Mouse (Mus musculus) hindlimb bud, embryonic 11.5 days (tissue): ENCODE measurements around the gene Cnksr3.
A peak's percentile ranks its signal among the peaks of the same experiment; 100 is the strongest.

Experiments used
- DNase-seq: peaks from one replicate; pipeline ENCODE4 v3.0.0-alpha.2; 2012; ENCODE audit warnings: low read depth, low spot score; ENCODE audit errors: extremely low spot score

Gene Cnksr3

DNA sequence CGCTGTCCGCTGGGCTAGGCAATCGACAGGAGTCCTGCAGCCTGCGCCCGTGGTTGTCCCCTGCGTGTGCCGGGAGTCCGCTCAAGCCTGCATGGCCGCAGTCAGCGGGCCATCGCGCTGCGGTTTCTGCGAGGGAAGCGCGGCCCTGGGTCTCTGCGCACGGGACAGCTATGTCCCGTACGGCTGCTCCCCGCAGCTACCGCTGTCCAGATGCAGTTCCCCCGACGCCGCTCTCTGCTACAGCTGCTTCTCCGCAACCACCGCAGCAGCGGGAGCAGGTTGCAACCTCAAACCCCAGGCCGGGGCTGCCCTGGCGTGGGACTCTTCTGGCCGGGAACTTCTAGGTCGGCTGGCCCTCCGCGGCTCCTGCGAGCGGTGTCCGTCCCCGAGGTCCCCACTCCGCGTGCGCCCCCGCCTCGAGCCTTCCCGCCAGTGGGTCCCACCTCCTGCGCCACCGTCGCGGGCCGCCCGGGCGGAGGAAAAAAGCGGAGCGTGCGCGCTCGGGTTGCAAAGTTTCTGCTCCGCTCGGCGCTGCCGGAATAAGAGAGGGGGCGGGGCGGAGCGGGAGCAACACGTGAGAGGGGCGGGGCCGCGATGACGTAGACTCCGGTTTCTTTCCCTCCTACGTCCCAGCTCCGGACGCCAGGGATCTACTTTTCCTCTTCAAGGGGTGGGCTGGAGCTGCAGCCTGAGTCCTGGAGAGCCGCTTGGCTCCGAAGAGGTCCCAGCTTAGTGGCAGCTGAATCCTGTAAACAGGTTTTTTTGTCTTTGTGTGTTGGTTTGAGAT lies at the start of gene Cnksr3:
Cnksr3 (minus strand) TSS at position 542 of the 787 bp plus-strand sequence.
- DNase-seq = peak; percentile 61

- DNase-seq = no peak
Measured at GRCm38 (mm10) chr10:7260166-7261108, 48.4 kb upstream of the Cnksr3 start.

GRCm38 (mm10) chr10:7258607-7259006 lies 46.6 kb upstream of the Cnksr3 start:
- DNase-seq = no peak

GRCm38 (mm10) chr10:7250455-7250854 lies 38.4 kb upstream of the Cnksr3 start:
- DNase-seq = no peak

GRCm38 (mm10) chr10:7234601-7235000 lies 22.6 kb upstream of the Cnksr3 start:
- DNase-seq = no peak

GRCm38 (mm10) chr10:7217551-7218127 lies 5.6 kb upstream of the Cnksr3 start:
- no peak for DNase-seq

DNA sequence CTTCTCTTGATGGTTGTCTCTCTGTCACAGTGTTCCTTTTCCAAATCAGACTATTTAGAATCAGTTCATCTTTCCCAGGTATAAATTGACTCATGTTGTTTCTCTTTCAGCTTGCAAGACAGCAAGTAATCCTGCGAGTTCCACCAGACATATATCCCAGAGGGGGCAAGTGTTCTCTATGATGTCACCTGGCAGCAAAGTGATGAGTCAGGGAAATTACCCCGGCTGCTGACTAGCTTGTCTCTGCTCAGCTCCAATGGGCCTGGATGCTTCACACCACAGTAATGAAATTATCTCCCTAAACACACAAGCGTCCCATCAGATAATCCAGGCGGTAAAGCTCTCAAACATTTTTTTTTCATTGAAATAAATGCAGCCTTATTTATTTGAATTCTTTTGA lies 2.7 kb upstream of the Cnksr3 start:
- DNase-seq = no peak

DNA sequence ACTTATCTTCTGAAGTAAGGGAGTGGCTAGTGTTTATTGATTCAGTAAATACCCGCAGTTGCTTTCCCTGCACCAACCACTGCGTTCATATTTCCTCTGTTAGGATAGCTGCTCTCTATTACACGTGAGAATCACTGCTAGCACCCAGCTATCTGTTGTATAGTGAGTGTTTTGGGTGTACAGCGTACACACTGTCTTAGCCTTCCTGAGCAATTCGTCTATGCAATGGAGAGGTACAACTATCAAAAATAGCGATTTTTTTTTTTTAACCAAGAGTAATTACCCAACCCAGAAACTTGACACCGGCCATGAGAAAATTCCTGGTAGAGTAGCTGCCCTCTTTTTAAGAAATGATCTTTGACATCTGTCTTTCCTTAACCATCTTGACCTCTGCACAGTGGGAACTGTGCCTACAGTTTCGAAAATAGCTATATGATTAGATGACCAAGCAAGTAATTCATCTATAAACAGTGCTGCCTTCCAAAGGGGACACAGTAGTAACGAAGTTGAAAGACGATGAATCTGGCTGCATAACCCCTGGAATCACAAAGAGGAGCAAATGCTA lies 1.1 kb upstream of the Cnksr3 start:
- DNase-seq = no peak

GRCm38 (mm10) chr10:7212537-7212936 lies 500 bp upstream of the Cnksr3 start:
- no peak for DNase-seq

DNA sequence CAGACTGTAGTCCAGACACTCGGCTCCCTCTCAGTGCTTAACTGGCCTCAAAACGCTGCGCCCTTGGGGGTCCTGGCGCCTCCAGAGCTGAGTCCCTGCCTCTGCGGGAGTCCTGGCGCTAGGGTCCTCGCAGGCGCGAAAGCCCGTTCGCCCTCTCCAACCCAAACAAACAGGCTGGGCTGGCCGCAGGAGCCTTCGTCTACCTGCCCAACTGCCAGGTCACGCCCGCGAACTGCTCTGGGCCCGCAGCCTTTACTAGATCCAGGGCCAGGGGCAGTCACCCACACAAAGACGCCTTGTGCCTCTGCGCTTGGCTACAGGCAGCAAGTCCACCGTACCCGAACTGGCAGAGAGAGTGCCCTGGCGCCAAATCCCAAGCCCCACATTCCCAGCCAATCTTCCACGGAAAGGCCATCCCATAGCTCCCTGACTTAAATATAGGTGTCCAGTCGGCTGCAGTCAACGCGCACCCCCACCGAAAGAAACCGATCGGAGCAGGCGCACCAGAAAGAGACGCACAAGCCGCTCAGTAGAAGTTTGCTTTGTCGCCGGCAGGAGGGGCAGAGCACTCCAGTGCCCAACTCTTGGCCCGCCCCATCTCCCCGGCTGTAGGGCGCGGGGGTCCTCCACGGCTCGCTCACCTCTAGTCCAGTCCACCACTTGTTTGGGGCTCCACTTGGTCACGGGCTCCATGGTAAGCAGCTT lies 894 bp downstream of the Cnksr3 start:
- no peak for DNase-seq

- no peak for DNase-seq
Measured at GRCm38 (mm10) chr10:7209691-7210455, 2.2 kb downstream of the Cnksr3 start.

- DNase-seq = no peak
Measured at GRCm38 (mm10) chr10:7208859-7209441, 3.1 kb downstream of the Cnksr3 start.

GRCm38 (mm10) chr10:7207301-7207700 lies 4.7 kb downstream of the Cnksr3 start:
- DNase-seq = no peak

DNA sequence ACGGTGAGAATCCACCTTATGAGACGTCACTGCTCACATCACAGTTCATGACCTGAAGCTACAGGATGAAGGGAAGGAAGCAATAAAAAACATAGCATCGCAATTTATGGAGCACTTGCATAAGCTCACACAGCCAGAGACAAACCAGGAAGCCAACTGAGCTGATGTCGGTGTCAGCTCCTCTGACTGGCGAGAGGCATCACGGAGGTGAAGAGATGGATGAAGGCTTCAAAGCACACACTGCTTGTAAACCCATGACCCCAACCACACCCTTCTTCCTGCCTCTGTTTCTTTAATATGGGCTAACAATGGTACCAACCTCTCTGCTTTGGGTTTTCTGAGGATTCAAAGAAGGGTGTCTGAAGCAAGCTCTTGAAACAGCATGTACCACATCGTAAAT lies 5.5 kb downstream of the Cnksr3 start:
- DNase-seq = no peak

DNA sequence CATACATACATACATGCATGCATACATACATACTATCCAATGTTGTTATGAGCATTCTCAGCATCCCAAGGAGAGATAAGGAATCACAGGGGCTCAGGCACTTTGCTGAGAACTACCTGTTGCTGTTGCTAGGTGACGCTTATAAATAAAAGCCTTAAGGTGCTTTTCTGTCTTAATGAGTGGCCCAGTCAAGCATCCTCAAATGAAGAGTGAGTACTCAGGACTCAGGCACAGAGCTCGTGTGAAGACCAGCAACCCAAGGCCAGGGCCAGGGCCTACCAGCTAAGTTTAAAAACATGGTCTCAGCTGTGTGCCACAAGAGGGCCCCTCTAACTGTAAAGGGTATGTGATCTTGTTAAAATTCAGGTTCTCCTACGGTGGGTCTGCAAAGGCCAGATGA lies 6.5 kb downstream of the Cnksr3 start:
- no peak for DNase-seq

DNA sequence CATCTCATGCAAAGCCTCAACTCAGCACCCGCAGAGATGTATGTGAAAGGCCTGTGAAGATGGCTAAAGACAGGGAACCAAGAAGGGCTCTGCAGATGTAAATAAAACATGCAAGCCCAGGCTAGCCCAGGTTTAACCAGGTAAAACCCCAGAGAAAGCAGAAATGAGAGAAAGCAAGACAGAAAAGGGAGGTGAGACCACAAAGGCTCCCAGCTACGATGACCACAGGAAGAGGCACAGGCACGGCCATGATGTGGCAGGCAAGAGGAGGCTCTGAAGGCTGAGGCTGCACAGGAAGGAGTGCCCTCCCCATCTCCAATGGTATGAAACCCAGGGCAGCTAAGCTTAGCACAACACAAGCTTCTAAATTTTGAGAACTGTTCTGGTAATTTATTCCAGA lies 7.1 kb downstream of the Cnksr3 start:
- no peak for DNase-seq

DNA sequence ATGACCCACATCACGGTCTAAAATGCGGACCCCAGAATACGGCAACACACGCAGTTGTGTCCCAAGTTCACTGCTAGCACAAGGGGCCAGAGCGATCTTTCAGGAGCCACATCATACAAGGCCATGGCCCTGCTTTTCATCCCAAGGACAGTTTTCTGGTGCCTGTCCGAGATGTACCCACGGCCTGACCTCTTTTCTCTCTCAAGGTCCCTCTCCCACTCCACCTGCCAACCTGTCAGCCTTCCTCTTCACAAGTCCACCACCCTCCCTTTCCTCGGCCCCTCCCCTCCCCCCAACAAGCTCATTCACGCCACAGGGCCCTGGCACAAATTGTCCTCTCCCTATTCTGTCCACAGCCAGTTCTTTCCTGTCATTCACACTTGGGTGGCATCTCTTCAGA lies 9.5 kb downstream of the Cnksr3 start:
- DNase-seq = no peak

GRCm38 (mm10) chr10:7200665-7201064 lies 11.4 kb downstream of the Cnksr3 start:
- no peak for DNase-seq

GRCm38 (mm10) chr10:7198201-7198600 lies 13.8 kb downstream of the Cnksr3 start:
- no peak for DNase-seq

DNA sequence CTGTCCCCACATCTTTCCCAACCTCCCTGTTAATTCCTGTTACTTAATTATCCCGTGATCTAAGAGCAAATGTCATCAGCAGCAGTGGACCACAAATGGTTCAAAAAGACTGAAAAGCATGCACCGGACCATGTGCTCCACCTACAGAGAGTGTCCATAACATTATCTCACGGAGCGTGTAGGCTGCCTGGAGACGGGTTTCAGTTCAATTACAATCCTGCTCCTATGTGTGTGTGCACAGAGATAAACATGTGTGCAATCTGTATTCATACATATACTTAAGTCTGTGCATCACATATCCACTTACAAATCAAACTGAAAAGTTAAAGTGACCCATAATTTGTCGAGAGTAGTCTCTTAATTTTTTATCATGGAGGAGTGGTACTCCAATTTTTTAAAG lies 14.3 kb downstream of the Cnksr3 start:
- no peak for DNase-seq
